Mouse (Mus musculus): ENCODE data around the gene Kctd15. TPM values are rescaled to one million over a fixed set of nuclear protein-coding genes. Genes with fewer than 3 reads are reported as not detected.

The Kctd15 gene
- polyA plus RNA-seq, 1 experiment from 2014 or later = 24.7 TPM

DNA sequence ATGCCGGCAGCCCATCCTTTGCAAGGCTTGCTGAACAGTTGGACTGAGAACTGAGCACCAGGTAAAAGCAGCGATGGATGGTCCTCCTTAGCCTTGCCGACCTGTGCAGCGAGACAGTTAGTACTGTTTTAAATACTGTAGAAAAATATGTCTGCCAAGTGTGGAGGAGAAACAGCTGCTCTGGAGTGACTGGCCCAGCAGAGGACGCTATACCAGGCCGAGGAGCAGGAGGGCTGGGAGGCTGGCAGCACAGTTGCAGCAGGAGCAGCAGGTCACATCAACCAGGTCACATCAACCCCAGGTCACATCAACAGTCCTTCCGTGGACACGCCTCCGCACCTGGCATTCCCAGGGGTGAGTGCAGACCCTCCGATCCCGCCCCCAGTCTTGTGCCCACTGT, 16.7 kb downstream of the Kctd15 start:
- Histone ChIP-seq H3K9ac (ENCODE audit: low read depth, low read length) (no peak overlapping the region), H3K4me3 (replicated peaks; ENCODE audit: low read depth, low read length) (no peak overlapping the region), H3K27ac (no peak overlapping the region), H3K27me3 (ENCODE audit: insufficient read depth, low read length) (no peaks in the 10 kb centered on the region), H3K4me1 (replicated peaks; ENCODE audit: insufficient read depth, low read length) (no peaks in the 10 kb centered on the region; the same call in 1 of the 2 replicates), H3K9me3 (replicated peaks; ENCODE audit: low read length) (no peaks in the 10 kb centered on the region), H3K4me2 (ENCODE audit: low read length) (no peak overlapping the region), H3K36me3 (ENCODE audit: insufficient read depth, low read length) (peaks cover 36% of the 10 kb centered on the region)
- 80% methylated on average over 11 of the region's 11 CpGs for WGBS
- no peak for DNase-seq (ENCODE audit: low spot score)
- no peak for TF ChIP-seq CTCF (IDR thresholded peaks at IDR 0.05; ENCODE audit: low read depth)
- no peak for ATAC-seq (replicated peaks; ENCODE audit: low FRiP score, low read depth)

DNA sequence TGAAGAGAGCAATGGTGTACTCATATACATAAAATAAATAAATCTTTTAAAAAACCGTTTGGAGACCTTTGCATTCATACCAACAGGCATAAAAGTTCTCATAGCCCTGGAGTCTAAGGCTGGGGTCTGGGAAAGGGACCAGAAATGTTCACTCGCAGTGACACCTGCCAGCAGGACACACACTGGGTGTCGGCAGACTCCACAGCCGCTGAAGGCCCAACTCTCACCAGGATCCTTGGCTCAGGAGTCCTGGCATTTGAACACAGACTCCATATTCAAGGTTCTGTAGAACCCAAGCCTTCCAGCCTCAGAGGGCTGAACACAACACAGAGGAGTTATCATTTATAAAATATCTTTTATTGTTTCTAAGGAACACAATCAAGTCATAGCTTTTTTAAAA, 19.9 kb downstream of the Kctd15 start:
- peaks cover 21% of the 10 kb centered on the region for H3K36me3 ChIP-seq (ENCODE audit: insufficient read depth, low read length)
- ATAC-seq (replicated peaks; ENCODE audit: low FRiP score, low read depth) (no peak), DNase-seq (ENCODE audit: low spot score) (no peak)
- H3K27me3 ChIP-seq (ENCODE audit: insufficient read depth, low read length) = no peaks in the 10 kb centered on the region
- H3K4me1 ChIP-seq (replicated peaks; ENCODE audit: insufficient read depth, low read length) = no peaks in the 10 kb centered on the region
- H3K27ac ChIP-seq = no peak overlapping the region
- H3K4me2 ChIP-seq (ENCODE audit: low read length) = no peak overlapping the region
- 83% methylated on average over 4 of the region's 4 CpGs for WGBS
- H3K9me3 ChIP-seq (replicated peaks; ENCODE audit: low read length) = no peaks in the 10 kb centered on the region
- no peak overlapping the region for H3K9ac ChIP-seq (ENCODE audit: low read depth, low read length)
- H3K4me3 ChIP-seq (replicated peaks; ENCODE audit: low read depth, low read length) = no peak overlapping the region
- TF ChIP-seq CTCF (IDR thresholded peaks at IDR 0.05; ENCODE audit: low read depth) = no peak

DNA sequence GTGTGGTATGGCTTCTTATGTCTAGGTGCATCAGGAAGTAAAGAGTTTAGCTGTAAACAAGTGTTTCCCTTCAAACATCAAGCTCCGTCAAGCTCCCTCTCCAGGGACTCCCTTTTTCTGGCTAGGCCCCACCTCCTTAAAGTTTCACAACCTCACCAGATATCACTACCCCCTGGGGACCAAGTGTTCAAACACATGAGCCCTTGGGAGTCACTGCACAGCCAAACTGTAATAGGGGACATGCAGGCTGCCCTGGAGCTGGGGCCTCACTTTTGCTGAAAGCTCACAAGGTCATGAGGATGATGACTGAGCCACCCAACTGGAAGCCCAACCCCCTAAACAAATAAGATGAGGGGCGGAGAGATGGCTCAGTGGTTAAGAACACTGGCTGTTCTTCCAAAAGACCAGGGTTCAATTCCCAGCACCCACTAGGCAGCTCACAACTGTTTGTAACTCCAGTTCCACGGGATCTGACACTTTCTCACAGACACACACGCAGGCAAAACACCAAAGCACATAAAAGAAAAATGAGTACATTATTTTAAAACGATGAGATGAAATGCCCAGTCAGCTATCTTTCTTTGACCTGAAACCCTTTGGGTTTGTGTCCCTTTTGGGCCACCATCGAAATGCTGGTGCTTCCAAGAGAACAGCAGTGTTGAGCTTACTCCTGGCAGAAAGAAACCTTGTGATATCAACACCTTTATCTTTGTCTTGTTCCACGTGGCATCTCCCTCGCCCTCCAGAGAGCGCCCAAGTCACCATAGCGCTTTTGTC, 23.4 kb downstream of the Kctd15 start:
- no peak overlapping the region for H3K4me3 ChIP-seq (replicated peaks; ENCODE audit: low read depth, low read length)
- no peak overlapping the region for H3K4me2 ChIP-seq (ENCODE audit: low read length)
- H3K9ac ChIP-seq (ENCODE audit: low read depth, low read length) = no peak overlapping the region
- H3K4me1 ChIP-seq (replicated peaks; ENCODE audit: insufficient read depth, low read length) = 0 out of 2 replicates have a peak, but pooled peaks cover 3% of the 10 kb centered on the region
- no peak for DNase-seq (ENCODE audit: low spot score)
- H3K27ac ChIP-seq = no peak overlapping the region
- no peaks in the 10 kb centered on the region for H3K9me3 ChIP-seq (replicated peaks; ENCODE audit: low read length)
- no peaks in the 10 kb centered on the region for H3K27me3 ChIP-seq (ENCODE audit: insufficient read depth, low read length)
- TF ChIP-seq CTCF (IDR thresholded peaks at IDR 0.05; ENCODE audit: low read depth) = no peak
- ATAC-seq (replicated peaks; ENCODE audit: low FRiP score, low read depth) = no peak
- 84% methylated on average over 10 of the region's 10 CpGs for WGBS
- no peaks in the 10 kb centered on the region for H3K36me3 ChIP-seq (ENCODE audit: insufficient read depth, low read length)

DNA sequence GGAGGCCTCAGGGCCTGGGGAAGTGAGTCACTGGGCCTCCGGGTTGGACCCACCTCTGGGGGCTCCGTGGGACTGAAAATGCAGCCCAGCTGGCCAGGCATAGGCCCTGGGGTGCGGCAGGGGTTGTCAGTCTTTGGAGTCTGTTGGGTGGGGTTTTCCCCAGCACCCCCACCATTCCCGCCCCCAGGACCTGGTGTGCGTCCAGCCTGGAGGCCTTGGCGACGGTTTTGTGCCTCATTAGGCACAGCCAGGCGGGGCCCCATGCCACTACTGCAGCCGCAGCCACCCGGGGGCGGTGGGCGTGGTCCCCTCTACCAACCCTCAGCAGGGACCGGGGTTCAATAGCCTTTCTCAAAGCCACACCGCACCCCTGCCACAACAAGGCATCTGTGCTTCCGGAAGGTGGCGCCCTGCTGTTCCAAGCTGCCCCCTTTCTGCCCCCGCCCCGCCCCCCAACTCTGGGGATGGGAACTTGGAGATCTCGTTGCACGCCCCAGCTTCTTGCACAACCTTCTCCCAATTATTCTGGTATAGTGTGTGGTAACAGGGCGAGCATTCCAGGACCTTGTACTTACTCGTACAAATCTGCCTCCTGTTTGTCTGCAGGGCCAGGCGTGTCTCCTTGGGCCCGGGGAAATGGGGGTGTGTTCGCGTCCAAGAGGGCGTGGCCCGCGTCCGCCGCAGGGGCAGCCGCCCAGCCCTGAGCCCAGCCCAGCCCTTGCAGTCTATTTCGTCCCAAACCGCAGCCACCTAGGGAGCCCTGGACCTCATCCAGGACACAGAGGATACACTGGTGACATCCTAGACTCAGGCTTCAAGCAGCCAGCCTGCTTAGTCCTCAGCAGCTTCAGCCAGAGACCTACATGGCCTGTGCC, 26.1 kb downstream of the Kctd15 start:
- peak overlapping the region; percentile 39 for H3K4me3 ChIP-seq (replicated peaks; ENCODE audit: low read depth, low read length)
- H3K27ac ChIP-seq = peak overlapping the region; percentile 81
- 0 out of 2 replicates have a peak, but pooled peaks cover 3% of the 10 kb centered on the region for H3K4me1 ChIP-seq (replicated peaks; ENCODE audit: insufficient read depth, low read length)
- DNase-seq (ENCODE audit: low spot score) (peak; percentile 79), ATAC-seq (replicated peaks; ENCODE audit: low FRiP score, low read depth) (peak; percentile 89)
- TF ChIP-seq CTCF (IDR thresholded peaks at IDR 0.05; ENCODE audit: low read depth) = peak; percentile 47; the same call in 1 of the 2 replicates
- no peaks in the 10 kb centered on the region for H3K9me3 ChIP-seq (replicated peaks; ENCODE audit: low read length)
- H3K9ac ChIP-seq (ENCODE audit: low read depth, low read length) = peak overlapping the region; percentile 62
- no peaks in the 10 kb centered on the region for H3K36me3 ChIP-seq (ENCODE audit: insufficient read depth, low read length)
- no peaks in the 10 kb centered on the region for H3K27me3 ChIP-seq (ENCODE audit: insufficient read depth, low read length)
- H3K4me2 ChIP-seq (ENCODE audit: low read length) = peak overlapping the region; percentile 75
- under 1% methylated on average over 34 of the region's 34 CpGs for WGBS

DNA sequence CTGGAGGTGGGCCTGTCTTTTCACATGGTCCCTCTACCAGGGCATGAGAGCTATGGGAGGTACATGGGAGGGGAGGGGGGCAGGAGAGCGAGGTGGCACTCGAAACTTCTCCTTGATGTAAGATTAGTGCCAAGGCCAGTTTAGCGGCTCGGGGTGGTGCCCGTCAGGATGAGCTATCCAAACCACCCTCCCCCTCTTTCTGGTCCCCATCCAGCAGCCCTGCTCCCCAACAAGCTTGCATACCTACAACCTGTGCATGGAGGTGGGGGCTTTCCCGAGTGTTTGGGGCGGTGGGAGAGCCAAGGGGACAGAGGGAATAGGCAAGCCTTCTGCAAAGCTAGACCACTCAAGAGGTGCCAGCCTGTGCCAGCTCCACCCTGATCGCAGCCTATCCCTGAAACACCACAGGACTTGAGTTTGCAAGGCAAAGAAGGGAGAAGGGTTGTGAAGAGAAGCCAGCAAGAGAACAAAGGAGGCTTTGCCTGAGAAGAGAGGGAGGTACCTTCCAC, 26.8 kb downstream of the Kctd15 start:
- H3K9ac ChIP-seq (ENCODE audit: low read depth, low read length) = peak overlapping the region; percentile 62
- H3K36me3 ChIP-seq (ENCODE audit: insufficient read depth, low read length) = no peaks in the 10 kb centered on the region
- H3K4me3 ChIP-seq (replicated peaks; ENCODE audit: low read depth, low read length) = peak overlapping the region; percentile 39
- H3K4me1 ChIP-seq (replicated peaks; ENCODE audit: insufficient read depth, low read length) = 0 out of 2 replicates have a peak, but pooled peaks cover 3% of the 10 kb centered on the region
- peak overlapping the region; percentile 75 for H3K4me2 ChIP-seq (ENCODE audit: low read length)
- no peaks in the 10 kb centered on the region for H3K9me3 ChIP-seq (replicated peaks; ENCODE audit: low read length)
- DNase-seq (ENCODE audit: low spot score) (no peak), ATAC-seq (replicated peaks; ENCODE audit: low FRiP score, low read depth) (peak; percentile 34)
- peak overlapping the region; percentile 81 for H3K27ac ChIP-seq
- WGBS = 23% methylated on average over 8 of the region's 8 CpGs
- H3K27me3 ChIP-seq (ENCODE audit: insufficient read depth, low read length) = no peaks in the 10 kb centered on the region
- TF ChIP-seq CTCF (IDR thresholded peaks at IDR 0.05; ENCODE audit: low read depth) = no peak

DNA sequence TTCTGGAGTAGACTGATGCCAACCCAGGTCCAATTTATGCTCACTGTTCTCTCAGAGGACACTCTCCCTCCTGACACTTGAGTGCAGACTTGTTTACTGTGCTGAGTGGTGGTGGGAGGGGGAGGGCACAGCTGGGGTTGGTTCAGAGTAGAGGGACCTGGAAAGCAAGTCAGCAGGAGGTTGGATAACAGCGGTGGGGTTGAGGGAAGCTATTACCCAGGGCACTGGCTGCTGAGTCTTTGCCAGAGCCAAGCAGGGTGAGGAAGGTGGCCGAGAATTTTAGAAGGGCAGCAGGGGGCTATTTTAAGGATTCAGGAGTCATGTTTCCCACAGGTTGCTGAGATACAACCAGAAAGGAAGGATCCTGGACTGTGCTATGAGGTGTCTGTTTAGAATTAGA, 36.1 kb downstream of the Kctd15 start:
- WGBS = 53% methylated on average over 2 of the region's 2 CpGs
- no peak overlapping the region for H3K4me2 ChIP-seq (ENCODE audit: low read length)
- no peak overlapping the region for H3K9ac ChIP-seq (ENCODE audit: low read depth, low read length)
- TF ChIP-seq CTCF (IDR thresholded peaks at IDR 0.05; ENCODE audit: low read depth) = no peak
- DNase-seq (ENCODE audit: low spot score) (no peak), ATAC-seq (replicated peaks; ENCODE audit: low FRiP score, low read depth) (no peak)
- H3K36me3 ChIP-seq (ENCODE audit: insufficient read depth, low read length) = no peaks in the 10 kb centered on the region
- no peaks in the 10 kb centered on the region for H3K9me3 ChIP-seq (replicated peaks; ENCODE audit: low read length)
- no peak overlapping the region for H3K4me3 ChIP-seq (replicated peaks; ENCODE audit: low read depth, low read length)
- no peaks in the 10 kb centered on the region for H3K4me1 ChIP-seq (replicated peaks; ENCODE audit: insufficient read depth, low read length)
- no peaks in the 10 kb centered on the region for H3K27me3 ChIP-seq (ENCODE audit: insufficient read depth, low read length)
- no peak overlapping the region for H3K27ac ChIP-seq
